Mouse (Mus musculus) adrenal gland, postnatal 25 days (tissue): ENCODE results near the gene Fance. TPM values are rescaled to one million over a fixed set of nuclear protein-coding genes. Genes with fewer than 3 reads are reported as not detected.

Experiments used
- total RNA-seq: library from RNA; stranded (reverse); gene quantifications from 2 replicates; pipeline ENCODE4 v1.2.3, GENCODE M21; 2021

The Fance gene
- total RNA-seq, 1 experiment from 2014 or later: 34.6 TPM

Other genes with a start within 250 kb of the Fance start
- not detected in 2 replicates for gene Tcp11, start 232.9 kb upstream of the Fance start, total RNA-seq
- 23.1 and 28.0 TPM in 2 replicates for gene Scube3, start 171.4 kb upstream of the Fance start, total RNA-seq
- 41.5 and 45.5 TPM in 2 replicates for gene Zfp523, start 136.4 kb upstream of the Fance start, total RNA-seq
- 1.8 and 3.1 TPM in 2 replicates for gene Def6, start 105.7 kb upstream of the Fance start, total RNA-seq
- 36.3 and 43.3 TPM in 2 replicates for gene Ppard, start 80.8 kb upstream of the Fance start, total RNA-seq
- gene Rpl10a, start 15.0 kb downstream of the Fance start, total RNA-seq: 789 and 848 TPM in 2 replicates
- 10.4 and 13.6 TPM in 2 replicates for gene Tead3, start 37.3 kb downstream of the Fance start, total RNA-seq
- not detected in 2 replicates for gene Tulp1, start 51.7 kb downstream of the Fance start, total RNA-seq
- gene Fkbp5, start 204.0 kb downstream of the Fance start, total RNA-seq: 55.9 and 60.1 TPM in 2 replicates
- gene Armc12, start 217.3 kb downstream of the Fance start, total RNA-seq: not detected in 2 replicates
- not detected in 2 replicates for gene Clpsl2, start 235.9 kb downstream of the Fance start, total RNA-seq
- not detected in 2 replicates for gene Clps, start 247.2 kb downstream of the Fance start, total RNA-seq